Mouse (Mus musculus): ENCODE measurements around the gene Plpp6. TPM values are rescaled to one million over a fixed set of nuclear protein-coding genes. Genes with fewer than 3 reads are reported as not detected.

Plpp6 gene
- polyA plus RNA-seq, 1 experiment from 2014 or later, result 9.2 TPM

- ATAC-seq (replicated peaks; ENCODE audit: insufficient number of reproducible peaks, low FRiP score, low TSS enrichment, low read depth) (no peak), DNase-seq (ENCODE audit: low spot score) (no peak)
- no peak overlapping the region for H3K4me2 ChIP-seq (ENCODE audit: low read depth, low read length)
- no peak overlapping the region for H3K4me3 ChIP-seq (ENCODE audit: low read depth, low read length)
- no peaks in the 10 kb centered on the region for H3K4me1 ChIP-seq (ENCODE audit: control insufficient read depth, insufficient read depth, low read length)
- WGBS, result 88% methylated on average over 3 of the region's 3 CpGs
- no peak overlapping the region for H3K9ac ChIP-seq (replicated peaks; ENCODE audit: low read length)
- H3K9me3 ChIP-seq (replicated peaks; ENCODE audit: control insufficient read depth, low read length), result no peaks in the 10 kb centered on the region
- H3K36me3 ChIP-seq (replicated peaks; ENCODE audit: control insufficient read depth, insufficient read depth, low read depth, low read length), result no peaks in the 10 kb centered on the region
- H3K27ac ChIP-seq (replicated peaks; ENCODE audit: low read depth, low read length), result no peak overlapping the region
- no peaks in the 10 kb centered on the region for H3K27me3 ChIP-seq (ENCODE audit: control insufficient read depth, insufficient read depth, low read length)
These were observed 28.9 kb upstream of the Plpp6 start for GRCm38 (mm10) chr19:28934897-28935296.

GRCm38 (mm10) chr19:28940135-28940874 is 23.4 kb upstream of the Plpp6 start:
- no peaks in the 10 kb centered on the region for H3K27me3 ChIP-seq (ENCODE audit: control insufficient read depth, insufficient read depth, low read length)
- 62% methylated on average over 9 of the region's 9 CpGs for WGBS
- H3K4me1 ChIP-seq (ENCODE audit: control insufficient read depth, insufficient read depth, low read length), result no peaks in the 10 kb centered on the region
- DNase-seq (ENCODE audit: low spot score) (no peak), ATAC-seq (replicated peaks; ENCODE audit: insufficient number of reproducible peaks, low FRiP score, low TSS enrichment, low read depth) (no peak)
- no peak overlapping the region for H3K27ac ChIP-seq (replicated peaks; ENCODE audit: low read depth, low read length)
- no peak overlapping the region for H3K4me2 ChIP-seq (ENCODE audit: low read depth, low read length)
- no peaks in the 10 kb centered on the region for H3K36me3 ChIP-seq (replicated peaks; ENCODE audit: control insufficient read depth, insufficient read depth, low read depth, low read length)
- no peak overlapping the region for H3K9ac ChIP-seq (replicated peaks; ENCODE audit: low read length)
- no peaks in the 10 kb centered on the region for H3K9me3 ChIP-seq (replicated peaks; ENCODE audit: control insufficient read depth, low read length)
- no peak overlapping the region for H3K4me3 ChIP-seq (ENCODE audit: low read depth, low read length)

GRCm38 (mm10) chr19:28941271-28941670 is 22.5 kb upstream of the Plpp6 start:
- no peak for ATAC-seq (replicated peaks; ENCODE audit: insufficient number of reproducible peaks, low FRiP score, low TSS enrichment, low read depth)
- H3K27ac ChIP-seq (replicated peaks; ENCODE audit: low read depth, low read length), result no peak overlapping the region
- H3K9ac ChIP-seq (replicated peaks; ENCODE audit: low read length), result no peak overlapping the region
- H3K36me3 ChIP-seq (replicated peaks; ENCODE audit: control insufficient read depth, insufficient read depth, low read depth, low read length), result no peaks in the 10 kb centered on the region
- H3K4me1 ChIP-seq (ENCODE audit: control insufficient read depth, insufficient read depth, low read length), result no peaks in the 10 kb centered on the region
- H3K4me2 ChIP-seq (ENCODE audit: low read depth, low read length), result no peak overlapping the region
- no peak for DNase-seq (ENCODE audit: low spot score)
- H3K27me3 ChIP-seq (ENCODE audit: control insufficient read depth, insufficient read depth, low read length), result no peaks in the 10 kb centered on the region
- no peak overlapping the region for H3K4me3 ChIP-seq (ENCODE audit: low read depth, low read length)
- H3K9me3 ChIP-seq (replicated peaks; ENCODE audit: control insufficient read depth, low read length), result no peaks in the 10 kb centered on the region
- WGBS, result 71% methylated on average over 4 of the region's 4 CpGs

- no peak overlapping the region for H3K4me3 ChIP-seq (ENCODE audit: low read depth, low read length)
- no peaks in the 10 kb centered on the region for H3K27me3 ChIP-seq (ENCODE audit: control insufficient read depth, insufficient read depth, low read length)
- DNase-seq (ENCODE audit: low spot score) (no peak), ATAC-seq (replicated peaks; ENCODE audit: insufficient number of reproducible peaks, low FRiP score, low TSS enrichment, low read depth) (no peak)
- no peaks in the 10 kb centered on the region for H3K9me3 ChIP-seq (replicated peaks; ENCODE audit: control insufficient read depth, low read length)
- H3K9ac ChIP-seq (replicated peaks; ENCODE audit: low read length), result no peak overlapping the region
- H3K4me1 ChIP-seq (ENCODE audit: control insufficient read depth, insufficient read depth, low read length), result no peaks in the 10 kb centered on the region
- H3K27ac ChIP-seq (replicated peaks; ENCODE audit: low read depth, low read length), result no peak overlapping the region
- H3K4me2 ChIP-seq (ENCODE audit: low read depth, low read length), result no peak overlapping the region
- 58% methylated on average over 4 of the region's 4 CpGs for WGBS
- no peaks in the 10 kb centered on the region for H3K36me3 ChIP-seq (replicated peaks; ENCODE audit: control insufficient read depth, insufficient read depth, low read depth, low read length)
These were observed 17.0 kb upstream of the Plpp6 start for GRCm38 (mm10) chr19:28946782-28947181.

GRCm38 (mm10) chr19:28947311-28947710 is 16.4 kb upstream of the Plpp6 start:
- H3K4me1 ChIP-seq (ENCODE audit: control insufficient read depth, insufficient read depth, low read length), result no peaks in the 10 kb centered on the region
- H3K36me3 ChIP-seq (replicated peaks; ENCODE audit: control insufficient read depth, insufficient read depth, low read depth, low read length), result no peaks in the 10 kb centered on the region
- H3K9me3 ChIP-seq (replicated peaks; ENCODE audit: control insufficient read depth, low read length), result no peaks in the 10 kb centered on the region
- no peak overlapping the region for H3K9ac ChIP-seq (replicated peaks; ENCODE audit: low read length)
- WGBS, result 71% methylated on average over 2 of the region's 2 CpGs
- no peak overlapping the region for H3K4me3 ChIP-seq (ENCODE audit: low read depth, low read length)
- H3K4me2 ChIP-seq (ENCODE audit: low read depth, low read length), result no peak overlapping the region
- no peak for ATAC-seq (replicated peaks; ENCODE audit: insufficient number of reproducible peaks, low FRiP score, low TSS enrichment, low read depth)
- no peak overlapping the region for H3K27ac ChIP-seq (replicated peaks; ENCODE audit: low read depth, low read length)
- H3K27me3 ChIP-seq (ENCODE audit: control insufficient read depth, insufficient read depth, low read length), result no peaks in the 10 kb centered on the region
- DNase-seq (ENCODE audit: low spot score), result no peak

GRCm38 (mm10) chr19:28951251-28951650 is 12.5 kb upstream of the Plpp6 start:
- no peak for ATAC-seq (replicated peaks; ENCODE audit: insufficient number of reproducible peaks, low FRiP score, low TSS enrichment, low read depth)
- no peaks in the 10 kb centered on the region for H3K36me3 ChIP-seq (replicated peaks; ENCODE audit: control insufficient read depth, insufficient read depth, low read depth, low read length)
- no peaks in the 10 kb centered on the region for H3K4me1 ChIP-seq (ENCODE audit: control insufficient read depth, insufficient read depth, low read length)
- DNase-seq (ENCODE audit: low spot score), result no peak
- H3K9ac ChIP-seq (replicated peaks; ENCODE audit: low read length), result no peak overlapping the region
- H3K4me3 ChIP-seq (ENCODE audit: low read depth, low read length), result no peak overlapping the region
- no peak overlapping the region for H3K4me2 ChIP-seq (ENCODE audit: low read depth, low read length)
- H3K9me3 ChIP-seq (replicated peaks; ENCODE audit: control insufficient read depth, low read length), result no peaks in the 10 kb centered on the region
- no peaks in the 10 kb centered on the region for H3K27me3 ChIP-seq (ENCODE audit: control insufficient read depth, insufficient read depth, low read length)
- no peak overlapping the region for H3K27ac ChIP-seq (replicated peaks; ENCODE audit: low read depth, low read length)
- 79% methylated on average over 5 of the region's 5 CpGs for WGBS

GRCm38 (mm10) chr19:28963113-28963512 is 640 bp upstream of the Plpp6 start:
- Histone ChIP-seq H3K4me3 (ENCODE audit: low read depth, low read length) (no peak overlapping the region), H3K9ac (replicated peaks; ENCODE audit: low read length) (no peak overlapping the region), H3K27me3 (ENCODE audit: control insufficient read depth, insufficient read depth, low read length) (no peaks in the 10 kb centered on the region), H3K9me3 (replicated peaks; ENCODE audit: control insufficient read depth, low read length) (no peaks in the 10 kb centered on the region), H3K27ac (replicated peaks; ENCODE audit: low read depth, low read length) (no peak overlapping the region), H3K36me3 (replicated peaks; ENCODE audit: control insufficient read depth, insufficient read depth, low read depth, low read length) (no peaks in the 10 kb centered on the region), H3K4me1 (ENCODE audit: control insufficient read depth, insufficient read depth, low read length) (peaks cover 7% of the 10 kb centered on the region), H3K4me2 (ENCODE audit: low read depth, low read length) (peak overlapping the region; percentile 91; the same call in 1 of the 2 replicates)
- WGBS, result 55% methylated on average over 3 of the region's 3 CpGs
- ATAC-seq (replicated peaks; ENCODE audit: insufficient number of reproducible peaks, low FRiP score, low TSS enrichment, low read depth) (no peak), DNase-seq (ENCODE audit: low spot score) (no peak)

- H3K4me3 ChIP-seq (ENCODE audit: low read depth, low read length), result peak overlapping the region; percentile 82
- ATAC-seq (replicated peaks; ENCODE audit: insufficient number of reproducible peaks, low FRiP score, low TSS enrichment, low read depth), result no peak
- 2% methylated on average over 4 of the region's 4 CpGs for WGBS
- H3K4me1 ChIP-seq (ENCODE audit: control insufficient read depth, insufficient read depth, low read length), result peaks cover 7% of the 10 kb centered on the region
- H3K36me3 ChIP-seq (replicated peaks; ENCODE audit: control insufficient read depth, insufficient read depth, low read depth, low read length), result no peaks in the 10 kb centered on the region
- H3K27me3 ChIP-seq (ENCODE audit: control insufficient read depth, insufficient read depth, low read length), result no peaks in the 10 kb centered on the region
- peak overlapping the region; percentile 75; the same call in 1 of the 2 replicates for H3K9ac ChIP-seq (replicated peaks; ENCODE audit: low read length)
- H3K27ac ChIP-seq (replicated peaks; ENCODE audit: low read depth, low read length), result no peak overlapping the region
- H3K4me2 ChIP-seq (ENCODE audit: low read depth, low read length), result peak overlapping the region; percentile 91
- no peak for DNase-seq (ENCODE audit: low spot score)
- H3K9me3 ChIP-seq (replicated peaks; ENCODE audit: control insufficient read depth, low read length), result no peaks in the 10 kb centered on the region
These were observed 276 bp upstream of the Plpp6 start for GRCm38 (mm10) chr19:28963513-28963841.

Data from embryonic facial prominence, embryonic 11.5 days (tissue).